Comparison of ENCODE assay signal across 23 mouse cellular contexts in genomic region chr4:107935254-107935653, GRCm38 (mm10). TPM values are rescaled to one million over a fixed set of nuclear protein-coding genes. Genes with fewer than 3 reads are reported as not detected.
DNase-seq lines count a peak whose midpoint lies in the region; ATAC-seq and TF ChIP-seq lines count a peak whose summit lies in the region.
"Had no signal": no experiment of that assay in that cellular context is flagged by ENCODE, and none has a peak within 500 bp of the region (broad histone marks: within the 10 kb centered on the region; RNA-seq: fewer than 3 reads in every experiment).

No protein-coding gene starts in this region.

- H3K36me3 ChIP-seq in MEL (ENCODE audit: control insufficient read depth in 1 of 2, insufficient read depth in 2 of 2, low read length in 2 of 2) = no peaks in the 10 kb centered on the region; a peak in 1 of 4 replicates
- H3K36me3 ChIP-seq: embryonic facial prominence, embryonic 12.5 days; forebrain, embryonic 12.5 days; heart, embryonic 15.5 days; hindbrain, embryonic 15.5 days had no signal

- TF ChIP-seq EP300 in MEL (IDR thresholded peaks at IDR 0.05; ENCODE audit: low read depth in 1 of 2, low read length in 2 of 2) = no peak

- H3K4me1 ChIP-seq in MEL (ENCODE audit: control insufficient read depth in 1 of 2, insufficient read depth in 2 of 2, low read length in 2 of 2) = peaks cover 0 to 6% of the 10 kb centered on the region in 2 experiments; a peak in 2 of 4 replicates
- H3K4me1 ChIP-seq: embryonic facial prominence, embryonic 12.5 days; forebrain, embryonic 12.5 days; heart, embryonic 15.5 days had no signal

- no peak for TF ChIP-seq POLR2A in MEL (IDR thresholded peaks at IDR 0.05; ENCODE audit: control insufficient read depth in 1 of 2, insufficient read depth in 1 of 2, low read depth in 1 of 2, low read length in 2 of 2, poor library complexity in 1 of 2)

- TF ChIP-seq RAD21 in MEL (IDR thresholded peaks at IDR 0.05; ENCODE audit: low read depth, low read length) = no peak

- no peaks in the 10 kb centered on the region for H3K79me2 ChIP-seq in MEL (ENCODE audit: control insufficient read depth, insufficient read depth, low read length, poor library complexity)

- H3K9ac ChIP-seq in MEL (ENCODE audit: control insufficient read depth, low read depth, low read length, poor library complexity, severe bottlenecking) = no peak overlapping the region; the same call in 1 of the 2 replicates
- H3K9ac ChIP-seq: embryonic facial prominence, embryonic 12.5 days; forebrain, embryonic 12.5 days; heart, embryonic 15.5 days; hindbrain, embryonic 15.5 days had no signal

- no peaks in the 10 kb centered on the region; a peak in 1 of 4 replicates for H3K27me3 ChIP-seq in MEL (ENCODE audit: control insufficient read depth in 1 of 2, insufficient read depth in 2 of 2, low read length in 2 of 2)
- H3K27me3 ChIP-seq: embryonic facial prominence, embryonic 12.5 days; hindbrain, embryonic 15.5 days had no signal

- ATAC-seq in hematopoietic stem cell, adult 5-6 weeks (replicated peaks in 1 of 2; ENCODE audit: insufficient read depth in 1 of 2, low FRiP score in 2 of 2, low TSS enrichment in 1 of 2, low read depth in 1 of 2, poor library complexity in 2 of 2, severe bottlenecking in 2 of 2) = peak; percentile 42 to 56; a peak in 3 of 4 replicates
- peak; percentile 81 for ATAC-seq in monocyte, adult 5-6 weeks (replicated peaks; ENCODE audit: insufficient number of reproducible peaks, low FRiP score, low TSS enrichment, poor library complexity, severe bottlenecking)
- ATAC-seq: forebrain, embryonic 16.5 days; intestine, embryonic 16.5 days had no signal

- no peak overlapping the region for H3K4me3 ChIP-seq in MEL (ENCODE audit: control insufficient read depth in 1 of 2, insufficient read depth in 1 of 2, low read depth in 2 of 2, low read length in 2 of 2)
- H3K4me3 ChIP-seq: embryonic facial prominence, embryonic 12.5 days; forebrain, embryonic 12.5 days; heart, embryonic 15.5 days; hindbrain, embryonic 15.5 days had no signal

- DNase-seq in A20 (ENCODE audit: low read depth, low spot score) (peak; percentile 66), MEL (ENCODE audit: low read depth, low spot score) (peak; percentile 54)
- DNase-seq in heart, adult 8-10 months (ENCODE audit: low spot score) = no peak
- no peak for DNase-seq in urinary bladder, postnatal 10 days (ENCODE audit: low spot score)
- no peak for DNase-seq in urinary bladder, postnatal 36 days (ENCODE audit: low spot score in 2 of 2)
- DNase-seq: adrenal gland, adult 8-10 months; adrenal gland, postnatal 36 days; cerebellum, adult 11 months; cerebellum, adult 8-10 months; cerebellum, postnatal 14 days; gastrocnemius, postnatal 25 days; heart, adult 11 months had no signal

- H3K9me3 ChIP-seq in MEL (replicated peaks; ENCODE audit: insufficient read depth, low read length) = no peaks in the 10 kb centered on the region
- H3K9me3 ChIP-seq: embryonic facial prominence, embryonic 12.5 days; forebrain, embryonic 12.5 days; heart, embryonic 15.5 days; hindbrain, embryonic 15.5 days had no signal

- H3K27ac ChIP-seq in MEL (ENCODE audit: control insufficient read depth, low read depth, low read length) = no peak overlapping the region
- H3K27ac ChIP-seq: embryonic facial prominence, embryonic 12.5 days; forebrain, embryonic 12.5 days; heart, embryonic 15.5 days; hindbrain, embryonic 15.5 days had no signal

- TF ChIP-seq CTCF in MEL (IDR thresholded peaks at IDR 0.05 in 2 of 3, conservative IDR thresholded peaks at IDR 0.05 in 1 of 3; ENCODE audit: control insufficient read depth in 1 of 3, insufficient read depth in 1 of 3, low read depth in 2 of 3, low read length in 3 of 3, poor library complexity in 1 of 3, severe bottlenecking in 1 of 3) = no peak

TF ChIP-seq in MEL, 35 proteins besides CTCF, POLR2A, EP300 and RAD21:
- TF ChIP-seq ETS1 (IDR thresholded peaks at IDR 0.05; ENCODE audit: low read depth, low read length) (0 out of 2 replicates have a peak, but pooled peaks have one; percentile 15), MYC (IDR thresholded peaks at IDR 0.05; ENCODE audit: low read depth, low read length) (no peak)

RNA-seq across cellular contexts. Expression of gene Cpt2, which starts 11.8 kb away (rescaled TPM):
- 14.0 and 16.1 TPM in 2 replicates for total RNA-seq in MEL (2012; rRNA removed)
- 10 to 100 TPM in 1 of 2 experiments, not detected in 1; 37.6 TPM for polyA plus RNA-seq in MEL (2012; ENCODE audit: insufficient read depth in 1 of 2, insufficient read length in 2 of 2, low read depth in 1 of 2, low replicate concordance in 2 of 2, missing spikeins in 1 of 2)
- 24.1 and 24.6 TPM in 2 replicates for total RNA-seq in hematopoietic stem cell, adult 5-6 weeks (2017)
- 3.9 to 14.6 TPM (median 7.4 TPM) in 3 replicates for total RNA-seq in monocyte, adult 5-6 weeks (2017)
- 100 to 1,000 TPM; 273 to 347 (median 313) TPM for total RNA-seq in heart, adult 8-10 months (2022)

RNA-seq across cellular contexts. Expression of gene Slc1a7, which starts 32.9 kb away (rescaled TPM):
- not detected in 2 replicates for total RNA-seq in MEL (2012; rRNA removed)
- polyA plus RNA-seq in MEL (2012; ENCODE audit: insufficient read depth in 1 of 2, insufficient read length in 2 of 2, low read depth in 1 of 2, low replicate concordance in 2 of 2, missing spikeins in 1 of 2) = under 1 TPM in 1 of 2 experiments, not detected in 1; 0.68 TPM
- not detected in 2 replicates for total RNA-seq in hematopoietic stem cell, adult 5-6 weeks (2017)
- not detected in 3 replicates for total RNA-seq in monocyte, adult 5-6 weeks (2017)
- under 1 TPM in 3 of 4 experiments, not detected in 1; 0.16 to 0.60 (median 0.41) TPM for total RNA-seq in heart, adult 8-10 months (2022)
- polyA plus RNA-seq: C2C12; embryonic facial prominence, embryonic 12.5 days; forebrain, embryonic 12.5 days; forebrain, embryonic 16.5 days; heart, embryonic 11.5 days; hindbrain, embryonic 11.5 days had no signal

RNA-seq across cellular contexts. Expression of gene 0610037L13Rik, which starts 45.6 kb away (rescaled TPM):
- 54.6 and 65.0 TPM in 2 replicates for total RNA-seq in MEL (2012; rRNA removed)
- polyA plus RNA-seq in MEL (2012; ENCODE audit: insufficient read depth in 1 of 2, insufficient read length in 2 of 2, low read depth in 1 of 2, low replicate concordance in 2 of 2, missing spikeins in 1 of 2) = 10 to 100 TPM in 1 of 2 experiments, not detected in 1; 35.5 TPM
- 48.2 and 68.1 TPM in 2 replicates for total RNA-seq in hematopoietic stem cell, adult 5-6 weeks (2017)
- total RNA-seq in monocyte, adult 5-6 weeks (2017) = 42.0 to 51.1 TPM (median 43.1 TPM) in 3 replicates
- 10 to 100 TPM; 46.1 to 56.8 (median 50.3) TPM for total RNA-seq in heart, adult 8-10 months (2022)

RNA-seq across cellular contexts. Expression of gene Magoh, which starts 55.7 kb away (rescaled TPM):
- 265 and 276 TPM in 2 replicates for total RNA-seq in MEL (2012; rRNA removed)
- 100 to 1,000 TPM in 1 of 2 experiments, not detected in 1; 207 TPM for polyA plus RNA-seq in MEL (2012; ENCODE audit: insufficient read depth in 1 of 2, insufficient read length in 2 of 2, low read depth in 1 of 2, low replicate concordance in 2 of 2, missing spikeins in 1 of 2)
- 217 and 291 TPM in 2 replicates for total RNA-seq in hematopoietic stem cell, adult 5-6 weeks (2017)
- 160 to 206 TPM (median 163 TPM) in 3 replicates for total RNA-seq in monocyte, adult 5-6 weeks (2017)
- 10 to 100 TPM; 39.3 to 42.4 (median 41.4) TPM for total RNA-seq in heart, adult 8-10 months (2022)

Comparison
In these comparisons a context has a peak if more than half of its experiments do, and no peak if none do; other contexts are left out.
1. DNase-seq: peak in A20 (single experiment) and MEL (single experiment); none in heart, adult 8-10 months (single experiment), urinary bladder, postnatal 10 days (single experiment) and urinary bladder, postnatal 36 days (0 of 2).
2. RNA of gene Cpt2, which starts 11.8 kb away (total RNA-seq): 273 to 347 TPM in heart, adult 8-10 months; 24.1 to 24.6 TPM in hematopoietic stem cell, adult 5-6 weeks, 14.0 to 16.1 TPM in MEL and 3.9 to 14.6 TPM in monocyte, adult 5-6 weeks; every median in the first group is over 10 times any median in the second.